Mouse (Mus musculus): ENCODE results near the gene Dlx5.

DNA sequence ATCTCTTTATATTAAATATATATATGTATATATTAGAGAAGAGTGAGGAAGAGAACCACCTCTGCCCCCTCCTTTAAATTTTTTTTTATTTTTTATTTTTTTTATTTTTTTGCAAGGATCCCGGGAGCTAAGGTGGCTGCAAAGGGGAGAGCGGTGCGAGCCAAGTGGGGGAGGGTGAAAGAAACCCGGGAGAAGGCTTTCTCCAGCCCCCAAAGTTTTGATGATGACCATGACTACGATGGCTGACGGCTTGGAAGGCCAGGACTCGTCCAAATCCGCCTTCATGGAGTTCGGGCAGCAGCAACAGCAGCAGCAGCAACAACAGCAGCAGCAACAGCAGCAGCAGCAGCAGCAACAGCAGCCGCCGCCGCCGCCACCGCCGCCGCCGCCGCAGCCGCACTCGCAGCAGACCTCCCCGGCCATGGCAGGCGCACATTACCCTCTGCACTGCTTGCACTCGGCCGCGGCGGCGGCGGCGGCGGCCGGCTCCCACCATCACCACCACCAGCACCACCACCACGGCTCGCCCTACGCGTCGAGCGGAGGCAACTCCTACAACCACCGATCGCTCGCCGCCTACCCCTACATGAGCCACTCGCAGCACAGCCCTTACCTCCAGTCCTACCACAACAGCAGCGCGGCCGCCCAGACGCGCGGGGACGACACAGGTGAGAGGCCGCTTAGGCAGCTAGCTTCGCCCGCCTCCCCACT lies 18.6 kb downstream of the Dlx5 start, which contains the start of gene Dlx6:
- TF ChIP-seq CTCF (IDR thresholded peaks at IDR 0.05; ENCODE audit: borderline replicate concordance, insufficient read depth, low read depth, low read length) (no peak), POLR2A (IDR thresholded peaks at IDR 0.05; ENCODE audit: borderline replicate concordance, insufficient read depth, low read length) (no peak)

All from cerebellum, adult 2 months (tissue).